8 mouse cellular contexts compared by ENCODE assay signal in genomic region chr6:82773261-82774131, GRCm38 (mm10). TPM values are rescaled to one million over a fixed set of nuclear protein-coding genes. Genes with fewer than 3 reads are reported as not detected.
DNase-seq lines count a peak whose midpoint lies in the region; ATAC-seq and TF ChIP-seq lines count a peak whose summit lies in the region.

No protein-coding gene starts in this region.

- peak overlapping the region; percentile 43 for H3K9ac ChIP-seq in kidney, postnatal 0 days (ENCODE audit: low read depth, low read length)

- 0 out of 2 replicates have a peak, but pooled peaks cover 6% of the 10 kb centered on the region for H3K4me1 ChIP-seq in kidney, adult 2 months (ENCODE audit: control insufficient read depth, insufficient read depth, low read length)
- H3K4me1 ChIP-seq in bone marrow, adult 2 months (ENCODE audit: control insufficient read depth, insufficient read depth, low read length) = peaks cover 5% of the 10 kb centered on the region; the same call in 1 of the 2 replicates
- peaks cover 15% of the 10 kb centered on the region; the same call in 1 of the 2 replicates for H3K4me1 ChIP-seq in kidney, postnatal 0 days (replicated peaks; ENCODE audit: insufficient read depth, low read length)

- H3K4me3 ChIP-seq in kidney, adult 2 months (ENCODE audit: insufficient read depth, low read depth, low read length) = peak overlapping the region; percentile 27
- H3K4me3 ChIP-seq in bone marrow, adult 2 months (replicated peaks; ENCODE audit: control insufficient read depth, low read depth, low read length) = peak overlapping the region; percentile 83
- peak overlapping the region; percentile 51 for H3K4me3 ChIP-seq in kidney, postnatal 0 days (replicated peaks; ENCODE audit: low read depth, low read length)
- peak overlapping the region; percentile 95 for H3K4me3 ChIP-seq in macrophage (ENCODE audit: inconsistent target)

- peak; percentile 19 for DNase-seq in kidney, adult 2 months
- no peak for DNase-seq in kidney, adult 11 months
- DNase-seq in gastrocnemius, postnatal 14 days = peak; percentile 53
- DNase-seq in kidney, postnatal 0 days (ENCODE audit: low spot score) = peak; percentile 83
- peak; percentile 20 for DNase-seq in right cerebral cortex, postnatal 25 days
- no peak for DNase-seq in layer of hippocampus, postnatal 25 days (ENCODE audit: extremely low spot score in 1 of 2, low spot score in 1 of 2)

- H3K4me2 ChIP-seq in kidney, postnatal 0 days (ENCODE audit: low read length) = peak overlapping the region; percentile 84

- H3K9me3 ChIP-seq in kidney, postnatal 0 days (replicated peaks; ENCODE audit: low read length) = no peaks in the 10 kb centered on the region

- TF ChIP-seq POLR2A in kidney, adult 2 months (IDR thresholded peaks at IDR 0.05; ENCODE audit: low read depth, low read length) = no peak
- TF ChIP-seq POLR2A in bone marrow, adult 2 months (IDR thresholded peaks at IDR 0.05; ENCODE audit: borderline replicate concordance, control insufficient read depth, low read depth, low read length) = no peak

- H3K79me2 ChIP-seq in macrophage (ENCODE audit: inconsistent target) = peaks cover 45% of the 10 kb centered on the region

- H3K27me3 ChIP-seq in kidney, adult 2 months (replicated peaks; ENCODE audit: control insufficient read depth, insufficient read depth, low read length) = 0 out of 2 replicates have a peak, but pooled peaks cover 2% of the 10 kb centered on the region
- H3K27me3 ChIP-seq in kidney, postnatal 0 days (ENCODE audit: insufficient read depth, low read length) = no peaks in the 10 kb centered on the region

- WGBS in kidney, adult 2 months = under 1% methylated on average over 68 of the region's 68 CpGs
- under 1% methylated on average over 68 of the region's 68 CpGs for WGBS in bone marrow, adult 2 months
- WGBS in kidney, postnatal 0 days = under 1% methylated on average over 68 of the region's 68 CpGs
- WGBS in macrophage (ENCODE audit: missing documents) = under 1% methylated on average over 65 of the region's 68 CpGs

- peak; percentile 33 for ATAC-seq in kidney, postnatal 0 days (replicated peaks; ENCODE audit: low FRiP score, low read depth)

- intact Hi-C loops in gastrocnemius, postnatal 14 days (cut with DNase I; ENCODE audit: low total_unique reads) = no loop called here

- no peak overlapping the region for H3K27ac ChIP-seq in kidney, adult 2 months (ENCODE audit: insufficient read depth, low read depth, low read length)
- H3K27ac ChIP-seq in bone marrow, adult 2 months (ENCODE audit: control insufficient read depth, insufficient read depth, low read depth, low read length, poor library complexity) = peak overlapping the region; percentile 73
- H3K27ac ChIP-seq in kidney, postnatal 0 days = peak overlapping the region; percentile 32
- H3K27ac ChIP-seq in macrophage = peak overlapping the region; percentile 86

- H3K36me3 ChIP-seq in kidney, adult 2 months (ENCODE audit: control insufficient read depth, insufficient read depth, low read length) = no peaks in the 10 kb centered on the region
- no peaks in the 10 kb centered on the region for H3K36me3 ChIP-seq in kidney, postnatal 0 days (ENCODE audit: insufficient read depth, low read length)
- no peaks in the 10 kb centered on the region for H3K36me3 ChIP-seq in macrophage (ENCODE audit: inconsistent target)

- no peak for TF ChIP-seq CTCF in kidney, adult 2 months (conservative IDR thresholded peaks at IDR 0.05; ENCODE audit: insufficient read depth, insufficient read length, low read depth, low read length)
- TF ChIP-seq CTCF in bone marrow, adult 2 months (IDR thresholded peaks at IDR 0.05; ENCODE audit: control insufficient read depth, insufficient read depth, low read length) = no peak
- no peak for TF ChIP-seq CTCF in kidney, postnatal 0 days (IDR thresholded peaks at IDR 0.05; ENCODE audit: low read depth)

RNA-seq across cellular contexts. Expression of gene Hk2, which starts 0.8 kb away (rescaled TPM):
- 2.6 and 6.1 TPM in 2 replicates for polyA plus RNA-seq in kidney, adult 2 months (2012; rRNA removed)
- polyA plus RNA-seq in bone marrow, adult 2 months (2011; ENCODE audit: insufficient read depth, insufficient read length, low replicate concordance, missing spikeins) = 6.8 and 33.9 TPM in 2 replicates
- 100 to 1,000 TPM in 1 of 2 experiments, 10 to 100 TPM in 1; 88.2 to 125 TPM for total RNA-seq in gastrocnemius, postnatal 14 days (2021)
- polyA plus RNA-seq in kidney, postnatal 0 days (2015; fragmentation: Nextera tagmentation; extraction: Ambion mirVana) = 4.0 and 4.5 TPM in 2 replicates
- 100 to 1,000 TPM in 7 of 26 experiments, 10 to 100 TPM in 19; 42.2 to 378 (median 62.1) TPM for total RNA-seq in macrophage (2018; cell fraction: chromatin; rRNA removed)
- total RNA-seq in macrophage (2018; cell fraction: cytosol; rRNA removed) = 100 to 1,000 TPM in 3 of 26 experiments, 10 to 100 TPM in 23; 39.8 to 206 (median 51.4) TPM
- total RNA-seq in macrophage (2018; cell fraction: nucleus; rRNA removed) = 100 to 1,000 TPM in 13 of 26 experiments, 10 to 100 TPM in 13; 58.2 to 290 (median 98.4) TPM
- 23.2 to 59.3 TPM (median 33.1 TPM) in 3 replicates for polyA plus RNA-seq in macrophage (2018)
- total RNA-seq in layer of hippocampus, postnatal 25 days (2021) = 1 to 10 TPM; 7.1 to 8.8 TPM

Comparison
In these comparisons a context has a peak if more than half of its experiments do, and no peak if none do; other contexts are left out.
1. DNase-seq: peak in kidney, adult 2 months (single experiment), gastrocnemius, postnatal 14 days (single experiment), kidney, postnatal 0 days (single experiment) and right cerebral cortex, postnatal 25 days (single experiment); none in kidney, adult 11 months (single experiment) and layer of hippocampus, postnatal 25 days (0 of 2).
2. H3K4me3 ChIP-seq: peak in every context shown above with its lines; median percentile 95 in macrophage; 83 in bone marrow, adult 2 months; 51 in kidney, postnatal 0 days; 27 in kidney, adult 2 months.